Mouse (Mus musculus): ENCODE results near the gene Atf2.

DNA sequence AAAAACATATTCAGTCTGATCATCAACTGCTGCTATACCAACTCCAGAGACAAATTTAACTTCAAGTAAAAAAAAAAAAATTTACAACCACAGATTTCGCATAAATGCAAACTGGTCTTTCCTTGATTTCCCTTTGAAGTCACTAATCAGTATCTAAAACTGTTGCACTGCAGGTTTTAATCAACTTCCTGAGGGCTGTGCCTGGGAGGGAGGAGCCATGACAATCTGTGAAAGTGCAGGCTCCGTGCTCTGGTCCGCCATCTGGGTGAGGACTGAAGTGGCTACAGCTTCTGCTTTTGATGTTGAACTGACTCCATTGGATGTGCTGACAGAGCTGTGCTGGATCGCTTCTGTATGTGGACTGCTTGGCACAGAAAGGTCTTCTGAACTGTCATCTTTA is 73.7 kb downstream of the Atf2 start:
- TF ChIP-seq CTCF (IDR thresholded peaks at IDR 0.05; ENCODE audit: insufficient read depth, low read length) (no peak), POLR2A (IDR thresholded peaks at IDR 0.05; ENCODE audit: borderline replicate concordance, extremely low read depth, low read depth, low read length) (no peak)

All from lung, adult 2 months (tissue).